In the genomic region with DNA sequence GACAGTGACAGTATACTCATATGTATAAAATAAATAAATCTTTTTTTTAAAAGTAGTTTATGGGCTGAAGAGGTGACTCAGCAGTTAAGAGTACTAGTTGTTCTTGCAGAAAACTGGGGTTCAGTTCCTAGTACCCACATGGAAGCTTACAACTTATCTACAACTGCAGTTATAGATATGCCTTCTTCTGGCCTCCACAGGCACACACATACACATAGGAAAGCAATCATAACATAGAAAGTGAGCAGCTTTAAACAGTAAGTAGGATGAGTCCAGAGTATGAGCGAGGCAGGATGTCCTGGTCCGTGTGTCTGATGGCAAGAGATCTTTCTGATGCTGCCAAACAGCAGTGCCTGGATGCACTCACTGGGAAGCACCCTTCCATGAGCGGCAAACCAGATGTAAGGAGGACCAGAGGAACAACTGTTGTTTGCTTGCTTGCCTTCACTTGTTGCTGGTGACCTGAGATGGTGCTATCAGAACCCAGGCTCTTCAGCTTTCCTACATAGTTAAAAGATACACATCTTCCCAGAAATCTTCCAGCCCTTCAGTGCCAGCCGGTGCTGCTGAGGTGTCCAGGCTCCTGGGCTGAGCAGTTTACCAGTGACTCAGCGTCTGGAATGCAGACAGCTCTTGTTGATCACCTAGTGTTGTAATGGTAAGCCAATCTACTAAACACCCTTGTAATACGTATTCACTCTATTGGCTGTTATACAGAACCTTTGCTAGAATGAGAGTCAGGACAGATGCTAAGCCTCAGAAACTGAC, we compare ENCODE assay signal across 15 mouse cellular contexts.
A peak's percentile ranks its signal among the peaks of the same experiment; 100 is the strongest.
DNase-seq lines count a peak whose midpoint lies in the region; ATAC-seq and TF ChIP-seq lines count a peak whose summit lies in the region.
"Had no signal": no experiment of that assay in that cellular context is flagged by ENCODE, and none has a peak within 500 bp of the region (broad histone marks: within the 10 kb centered on the region; RNA-seq: fewer than 3 reads in every experiment).

No protein-coding gene starts in this region.

- no peaks in the 10 kb centered on the region for H3K9me3 ChIP-seq in intestine, embryonic 15.5 days
- H3K9me3 ChIP-seq in intestine, postnatal 0 days (ENCODE audit: control insufficient read depth), result no peaks in the 10 kb centered on the region
- no peaks in the 10 kb centered on the region for H3K9me3 ChIP-seq in liver, embryonic 11.5 days (ENCODE audit: control insufficient read depth, low read length)
- no peaks in the 10 kb centered on the region for H3K9me3 ChIP-seq in stomach, postnatal 0 days (ENCODE audit: control insufficient read depth, low read length)
- H3K9me3 ChIP-seq in midbrain, embryonic 11.5 days (ENCODE audit: control insufficient read depth, low read length), result no peaks in the 10 kb centered on the region
- H3K9me3 ChIP-seq in forebrain, embryonic 14.5 days (replicated peaks; ENCODE audit: control insufficient read depth, low read length), result no peaks in the 10 kb centered on the region
- H3K9me3 ChIP-seq: heart, embryonic 15.5 days had no signal

- TF ChIP-seq CTCF in intestine, postnatal 0 days (IDR thresholded peaks at IDR 0.05; ENCODE audit: low read depth), result no peak
- peak; percentile 39 for TF ChIP-seq CTCF in Patski (IDR thresholded peaks at IDR 0.05)
- TF ChIP-seq CTCF in stomach, postnatal 0 days (IDR thresholded peaks at IDR 0.05; ENCODE audit: low read depth), result no peak

- H3K27me3 ChIP-seq in intestine, embryonic 15.5 days (replicated peaks), result no peaks in the 10 kb centered on the region
- no peaks in the 10 kb centered on the region for H3K27me3 ChIP-seq in intestine, postnatal 0 days (replicated peaks; ENCODE audit: control insufficient read depth, insufficient read depth, low read length)
- H3K27me3 ChIP-seq in Patski, result no peaks in the 10 kb centered on the region
- no peaks in the 10 kb centered on the region for H3K27me3 ChIP-seq in liver, embryonic 11.5 days (replicated peaks; ENCODE audit: control insufficient read depth, insufficient read depth, low read length)
- H3K27me3 ChIP-seq in stomach, postnatal 0 days (ENCODE audit: control insufficient read depth, insufficient read depth, low read length), result no peaks in the 10 kb centered on the region
- H3K27me3 ChIP-seq in midbrain, embryonic 11.5 days (ENCODE audit: control insufficient read depth, insufficient read depth, low read length), result no peaks in the 10 kb centered on the region
- H3K27me3 ChIP-seq in forebrain, embryonic 14.5 days (replicated peaks; ENCODE audit: control insufficient read depth, insufficient read depth, low read length), result no peaks in the 10 kb centered on the region
- H3K27me3 ChIP-seq: heart, embryonic 15.5 days had no signal

- H3K9ac ChIP-seq in intestine, embryonic 15.5 days, result no peak overlapping the region
- H3K9ac ChIP-seq in intestine, postnatal 0 days (ENCODE audit: low read depth, low read length), result no peak overlapping the region
- H3K9ac ChIP-seq in liver, embryonic 11.5 days (ENCODE audit: low read depth, low read length), result no peak overlapping the region
- no peak overlapping the region for H3K9ac ChIP-seq in stomach, postnatal 0 days (ENCODE audit: low read length)
- no peak overlapping the region for H3K9ac ChIP-seq in midbrain, embryonic 11.5 days (ENCODE audit: low read length)
- H3K9ac ChIP-seq in forebrain, embryonic 14.5 days (ENCODE audit: low read length), result no peak overlapping the region
- H3K9ac ChIP-seq: heart, embryonic 15.5 days; hindbrain, embryonic 14.5 days had no signal

- in situ Hi-C loops in Patski (cut with MboI; ENCODE audit: low pct_unique_long_range_greater_than_20kb), result loop anchor here (10.0 to 25.0 kb wide), 3 partner anchors 210 to 1357 kb away; partner anchors contain the start of gene Plk2

- TF ChIP-seq EP300 in stomach, postnatal 0 days (optimal IDR thresholded peaks at IDR 0.05), result no peak

- DNase-seq in Patski (ENCODE audit: low read depth, low spot score), result peak; percentile 31
- no peak for DNase-seq in liver, embryonic 11.5 days (ENCODE audit: low spot score)
- DNase-seq in stomach, postnatal 0 days (ENCODE audit: low spot score), result no peak
- no peak for DNase-seq in midbrain, embryonic 11.5 days (ENCODE audit: low spot score, missing footprints)
- DNase-seq in forebrain, embryonic 14.5 days (ENCODE audit: low spot score), result no peak
- DNase-seq: adrenal gland, postnatal 36 days; lung, adult 18-20 months; right cerebral cortex, postnatal 25 days; thymus, adult 2 months had no signal

- CTCF ChIA-PET in Patski (lab: Charles Lee), result interaction anchor here (1.0 to 1.2 kb wide), 4 partner anchors 216 to 519 kb away, joined by 3 read pairs; no protein-coding TSS in a partner anchor

- no peaks in the 10 kb centered on the region for H3K4me1 ChIP-seq in intestine, embryonic 15.5 days (replicated peaks)
- H3K4me1 ChIP-seq in intestine, postnatal 0 days (replicated peaks; ENCODE audit: control insufficient read depth, insufficient read depth, low read length), result no peaks in the 10 kb centered on the region
- H3K4me1 ChIP-seq in liver, embryonic 11.5 days (replicated peaks; ENCODE audit: control insufficient read depth, insufficient read depth, low read length), result peaks cover 14% of the 10 kb centered on the region
- no peaks in the 10 kb centered on the region for H3K4me1 ChIP-seq in stomach, postnatal 0 days (replicated peaks; ENCODE audit: control insufficient read depth, insufficient read depth)
- no peaks in the 10 kb centered on the region for H3K4me1 ChIP-seq in midbrain, embryonic 11.5 days (ENCODE audit: control insufficient read depth, insufficient read depth, low read length)
- H3K4me1 ChIP-seq in forebrain, embryonic 14.5 days (ENCODE audit: control insufficient read depth, insufficient read depth, low read length), result no peaks in the 10 kb centered on the region
- H3K4me1 ChIP-seq: heart, embryonic 15.5 days had no signal

- no peak overlapping the region for H3K4me2 ChIP-seq in intestine, embryonic 15.5 days (replicated peaks)
- no peak overlapping the region for H3K4me2 ChIP-seq in intestine, postnatal 0 days (replicated peaks; ENCODE audit: low read depth)
- H3K4me2 ChIP-seq in liver, embryonic 11.5 days, result peak overlapping the region; percentile 38
- no peak overlapping the region for H3K4me2 ChIP-seq in stomach, postnatal 0 days (replicated peaks; ENCODE audit: low read depth)
- no peak overlapping the region for H3K4me2 ChIP-seq in midbrain, embryonic 11.5 days
- H3K4me2 ChIP-seq in forebrain, embryonic 14.5 days (ENCODE audit: low read length), result no peak overlapping the region
- H3K4me2 ChIP-seq: heart, embryonic 15.5 days; hindbrain, embryonic 14.5 days had no signal

- ATAC-seq in intestine, embryonic 15.5 days, result peak; percentile 53; the same call in 1 of the 2 replicates
- no peak for ATAC-seq in intestine, postnatal 0 days
- peak; percentile 92 for ATAC-seq in Patski
- ATAC-seq in liver, embryonic 11.5 days (replicated peaks; ENCODE audit: low FRiP score), result peak; percentile 82
- peak; percentile 61 for ATAC-seq in stomach, postnatal 0 days (ENCODE audit: low FRiP score, low TSS enrichment)
- ATAC-seq in midbrain, embryonic 11.5 days (ENCODE audit: low FRiP score), result no peak
- ATAC-seq in forebrain, embryonic 14.5 days, result no peak

- 65% methylated on average over 6 of the region's 6 CpGs for WGBS in intestine, embryonic 15.5 days
- WGBS in intestine, postnatal 0 days, result 71% methylated on average over 6 of the region's 6 CpGs
- WGBS in liver, embryonic 11.5 days, result 70% methylated on average over 6 of the region's 6 CpGs
- WGBS in stomach, postnatal 0 days, result 65% methylated on average over 6 of the region's 6 CpGs
- 84% methylated on average over 6 of the region's 6 CpGs for WGBS in midbrain, embryonic 11.5 days
- 85% methylated on average over 6 of the region's 6 CpGs for WGBS in forebrain, embryonic 14.5 days

- no peak overlapping the region for H3K27ac ChIP-seq in intestine, embryonic 15.5 days
- H3K27ac ChIP-seq in intestine, postnatal 0 days (ENCODE audit: low read depth, low read length), result no peak overlapping the region
- H3K27ac ChIP-seq in liver, embryonic 11.5 days (ENCODE audit: low read depth, low read length), result peak overlapping the region; percentile 41
- no peak overlapping the region for H3K27ac ChIP-seq in stomach, postnatal 0 days (replicated peaks)
- H3K27ac ChIP-seq in midbrain, embryonic 11.5 days (ENCODE audit: low read depth, low read length), result no peak overlapping the region
- no peak overlapping the region for H3K27ac ChIP-seq in forebrain, embryonic 14.5 days (ENCODE audit: low read depth, low read length)
- H3K27ac ChIP-seq: heart, embryonic 15.5 days; hindbrain, embryonic 14.5 days; layer of hippocampus, adult 2 months had no signal

- POLR2A ChIA-PET in Patski (lab: Charles Lee), result interaction anchor here (0.9 kb wide), 1 partner anchor 30 kb away, joined by 3 read pairs; no protein-coding TSS in a partner anchor

- peaks cover 6% of the 10 kb centered on the region for H3K36me3 ChIP-seq in intestine, embryonic 15.5 days
- H3K36me3 ChIP-seq in intestine, postnatal 0 days (ENCODE audit: control insufficient read depth, insufficient read depth), result peaks cover 15% of the 10 kb centered on the region
- H3K36me3 ChIP-seq in liver, embryonic 11.5 days (ENCODE audit: control insufficient read depth, insufficient read depth, low read length), result peaks cover 6% of the 10 kb centered on the region
- peaks cover 10% of the 10 kb centered on the region; the same call in 1 of the 2 replicates for H3K36me3 ChIP-seq in stomach, postnatal 0 days (ENCODE audit: control insufficient read depth, insufficient read depth, low read length)
- H3K36me3 ChIP-seq in midbrain, embryonic 11.5 days (ENCODE audit: control insufficient read depth, insufficient read depth, low read length), result no peaks in the 10 kb centered on the region
- peaks cover 7% of the 10 kb centered on the region; the same call in 1 of the 2 replicates for H3K36me3 ChIP-seq in forebrain, embryonic 14.5 days (ENCODE audit: control insufficient read depth, insufficient read depth, low read length)

- no peak overlapping the region for H3K4me3 ChIP-seq in intestine, embryonic 15.5 days (replicated peaks)
- H3K4me3 ChIP-seq in intestine, postnatal 0 days (ENCODE audit: low read depth, low read length), result no peak overlapping the region
- H3K4me3 ChIP-seq in liver, embryonic 11.5 days (ENCODE audit: low read depth, low read length), result no peak overlapping the region
- H3K4me3 ChIP-seq in stomach, postnatal 0 days (ENCODE audit: low read depth, low read length), result no peak overlapping the region
- H3K4me3 ChIP-seq in midbrain, embryonic 11.5 days (ENCODE audit: low read depth, low read length), result no peak overlapping the region
- no peak overlapping the region for H3K4me3 ChIP-seq in forebrain, embryonic 14.5 days (ENCODE audit: low read depth, low read length)
- H3K4me3 ChIP-seq: heart, embryonic 15.5 days; layer of hippocampus, adult 2 months; myocyte had no signal

Comparison
In these comparisons a context has a peak if more than half of its experiments do, and no peak if none do; other contexts are left out.
1. ATAC-seq: peak in intestine, embryonic 15.5 days (single experiment), Patski (single experiment), liver, embryonic 11.5 days (single experiment) and stomach, postnatal 0 days (single experiment); none in intestine, postnatal 0 days (single experiment), midbrain, embryonic 11.5 days (single experiment) and forebrain, embryonic 14.5 days (single experiment).